Mouse (Mus musculus): ENCODE results near the gene Adgrv1.

DNA sequence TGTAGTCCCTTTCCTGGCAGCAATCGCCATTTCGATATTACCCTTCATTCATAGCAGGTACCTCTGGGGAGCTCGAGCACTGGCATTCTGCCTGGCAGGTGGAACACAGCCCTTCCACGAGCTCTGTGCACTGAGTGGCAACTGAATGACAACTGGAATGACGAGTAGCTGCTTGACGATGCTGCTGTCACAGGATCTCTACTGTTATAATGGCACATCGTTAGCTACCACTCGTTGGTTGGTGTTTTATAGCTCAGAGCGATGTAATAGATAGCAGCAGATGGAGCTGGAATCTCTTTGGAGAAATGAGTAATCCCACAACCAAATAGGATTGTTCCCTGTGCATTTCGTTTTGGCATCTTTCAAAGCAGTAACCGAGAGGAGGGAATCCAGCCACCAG, 587.6 kb downstream of the Adgrv1 start:
- no peak for TF ChIP-seq GATA1 (IDR thresholded peaks at IDR 0.05; ENCODE audit: low read length)
- TF ChIP-seq TAL1 (IDR thresholded peaks at IDR 0.05; ENCODE audit: low read length): no peak
